Mouse (Mus musculus): ENCODE results near the gene Sirt7.
A peak's percentile ranks its signal among the peaks of the same experiment; 100 is the strongest.

Sirt7 gene

GRCm38 (mm10) chr11:120581490-120582267 is 43.4 kb downstream of the Sirt7 start, which contains the start of gene Arhgdia:
Gene Arhgdia (minus strand): TSS chr11:120581624.
- peak; percentile 83 for DNase-seq (ENCODE audit: low read depth)

- DNase-seq (ENCODE audit: low read depth), result peak; percentile 32
These were observed 44.1 kb downstream of the Sirt7 start for GRCm38 (mm10) chr11:120580871-120581331.

GRCm38 (mm10) chr11:120580190-120580589 is 44.9 kb downstream of the Sirt7 start:
- DNase-seq (ENCODE audit: low read depth), result peak; percentile 39

- DNase-seq (ENCODE audit: low read depth), result peak; percentile 68
These were observed 45.5 kb downstream of the Sirt7 start for GRCm38 (mm10) chr11:120579316-120580107.

GRCm38 (mm10) chr11:120578694-120579243 is 46.3 kb downstream of the Sirt7 start:
- no peak for DNase-seq (ENCODE audit: low read depth)

DNA sequence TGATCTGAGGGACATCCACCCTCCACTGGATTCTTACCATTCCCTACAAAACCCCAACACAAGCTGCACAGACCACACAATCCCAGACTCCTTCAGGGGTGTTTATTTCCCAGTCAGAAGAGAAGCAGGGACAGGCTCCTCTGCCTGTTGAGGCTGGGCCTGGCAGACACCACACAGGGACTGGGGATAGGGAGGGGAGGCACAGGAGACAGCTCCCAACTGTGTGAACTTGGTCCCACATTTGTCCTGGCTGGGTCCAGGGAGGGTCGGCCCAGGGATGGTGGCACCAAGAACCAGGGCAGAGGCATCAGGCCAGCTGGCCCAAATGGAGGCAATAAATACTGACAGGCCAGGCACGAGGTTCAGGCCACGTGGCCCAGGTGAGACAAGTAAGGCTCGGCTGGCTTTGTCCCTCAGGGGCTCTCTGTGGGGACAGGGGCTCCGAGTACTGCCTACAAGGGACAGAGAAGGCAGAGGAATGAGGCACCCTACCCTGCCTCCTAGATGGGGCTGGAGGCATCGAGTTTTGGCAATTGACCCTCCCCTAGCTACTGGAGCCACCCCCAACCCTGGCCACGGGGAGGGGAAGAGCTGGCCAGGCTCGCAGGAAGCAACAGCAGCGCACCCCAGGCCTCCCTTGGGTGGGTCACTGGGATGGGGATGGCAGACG is 46.9 kb downstream of the Sirt7 start:
- DNase-seq (ENCODE audit: low read depth), result no peak

- DNase-seq (ENCODE audit: low read depth), result peak; percentile 80
These were observed 47.6 kb downstream of the Sirt7 start for GRCm38 (mm10) chr11:120577211-120578023.

- DNase-seq (ENCODE audit: low read depth), result no peak
These were observed 48.6 kb downstream of the Sirt7 start for GRCm38 (mm10) chr11:120576365-120576981.

DNA sequence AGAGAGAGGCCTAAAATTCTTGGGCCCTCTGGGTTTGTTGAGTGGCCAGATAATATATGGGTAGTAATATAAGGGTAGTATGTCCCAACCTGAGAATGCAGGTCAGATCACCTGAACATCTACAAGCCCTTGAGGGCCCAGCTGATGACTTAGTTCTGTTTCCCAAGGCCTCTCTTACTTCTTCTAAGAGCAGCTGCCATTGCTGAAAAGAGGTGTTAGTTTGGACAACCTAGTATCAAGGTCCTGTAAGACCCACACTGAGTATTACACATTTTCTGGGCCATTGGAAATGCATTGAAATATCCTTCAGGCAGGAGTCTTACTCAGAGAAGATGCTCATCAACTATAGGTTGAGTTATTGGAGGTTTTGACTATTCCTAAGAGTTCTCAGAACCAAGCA is 49.1 kb downstream of the Sirt7 start:
- DNase-seq (ENCODE audit: low read depth), result no peak

GRCm38 (mm10) chr11:120575046-120575445 is 50.0 kb downstream of the Sirt7 start:
- DNase-seq (ENCODE audit: low read depth), result no peak

DNA sequence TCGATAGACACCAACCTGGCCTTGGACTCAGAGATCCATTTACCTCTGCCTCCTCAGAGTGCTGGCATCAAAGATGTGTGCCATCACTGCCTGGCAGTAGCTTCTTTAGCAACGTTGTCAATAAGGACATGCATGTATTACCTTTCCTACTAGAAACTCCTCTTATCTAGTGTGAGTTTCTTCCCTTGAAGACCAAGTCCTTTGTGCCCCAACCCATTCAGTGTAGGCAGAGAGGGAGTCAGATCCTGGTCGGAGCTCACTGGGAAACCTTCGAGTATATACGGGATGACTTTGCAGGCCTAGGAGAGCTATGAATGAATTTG is 50.8 kb downstream of the Sirt7 start:
- DNase-seq (ENCODE audit: low read depth), result peak; percentile 35

DNA sequence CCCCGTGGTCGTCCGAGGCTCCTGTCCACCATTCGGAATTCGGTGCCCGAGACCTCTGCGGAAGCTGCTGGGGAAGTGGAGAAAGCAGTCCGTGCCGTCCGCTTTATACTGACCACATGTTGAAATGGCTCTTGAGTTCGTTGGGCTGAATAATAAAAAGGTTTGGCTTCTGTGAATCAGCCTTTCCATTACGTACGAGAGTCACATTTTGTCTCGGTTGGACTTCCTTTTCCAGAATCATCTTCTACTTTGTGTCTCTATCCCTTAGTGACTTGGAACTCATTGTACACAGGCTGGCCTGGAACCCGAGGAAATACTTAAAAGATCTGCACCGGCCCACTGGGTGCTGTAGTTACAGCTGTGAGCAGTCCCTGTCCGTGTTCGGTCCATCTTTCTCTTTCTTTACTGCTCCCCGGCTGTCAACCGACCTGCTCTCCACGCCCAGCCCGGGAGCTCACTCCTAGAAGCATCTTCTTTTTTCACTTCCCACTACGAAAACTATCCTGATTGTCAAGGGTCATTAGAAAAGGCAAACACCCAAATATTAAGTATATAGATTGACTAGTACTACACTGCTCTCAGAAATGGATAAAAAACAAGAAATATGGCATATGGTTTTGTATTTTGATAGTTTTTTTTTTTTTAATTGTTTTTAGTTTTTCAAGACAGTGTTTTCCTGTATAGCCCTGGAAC is 51.3 kb downstream of the Sirt7 start:
- DNase-seq (ENCODE audit: low read depth), result no peak

DNA sequence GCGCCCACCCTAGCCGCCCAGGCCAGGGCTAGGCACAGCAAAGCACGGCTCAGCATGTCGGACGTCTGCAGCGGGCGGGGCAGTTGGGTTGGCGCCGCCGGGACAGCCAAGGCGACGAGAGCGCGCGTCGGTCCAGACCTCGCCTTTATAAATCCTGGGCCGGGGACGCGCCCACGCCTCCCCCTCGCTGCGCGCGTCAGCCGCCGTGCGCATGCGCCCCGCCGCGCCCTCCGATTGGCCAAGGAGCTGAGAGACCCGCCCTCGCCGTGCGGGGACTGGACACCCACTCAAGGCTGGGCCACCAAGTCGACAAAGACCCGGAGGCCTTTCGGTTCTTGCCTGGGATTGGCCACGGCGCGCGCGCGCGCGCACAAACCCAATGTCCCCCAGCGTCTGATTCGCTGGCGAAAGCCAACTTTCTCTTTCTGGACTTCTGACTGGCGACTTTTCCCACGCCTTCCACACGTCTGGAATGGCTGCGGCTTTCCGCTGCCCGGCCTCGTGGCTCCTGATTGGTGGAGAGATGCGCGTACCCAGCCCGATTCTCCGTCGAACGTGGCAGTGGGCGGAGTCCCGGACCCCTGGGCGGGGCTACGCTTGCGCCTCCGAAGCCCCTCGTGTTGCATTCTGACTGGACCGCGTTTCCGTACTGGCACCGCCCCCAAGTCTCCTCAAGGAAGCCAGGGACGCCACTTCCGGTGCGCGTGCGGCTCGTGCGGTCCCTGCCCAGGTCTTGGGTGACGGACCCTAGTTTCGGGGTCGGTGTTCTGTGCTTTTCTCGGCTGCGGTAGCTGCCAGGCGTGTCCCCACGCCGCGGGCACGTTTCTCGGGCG is 52.1 kb downstream of the Sirt7 start, which contains the start of gene P4hb:
P4hb (minus strand) TSS at position 502 of the 833 bp plus-strand sequence.
- DNase-seq (ENCODE audit: low read depth), result peak; percentile 100

- peak; percentile 38 for DNase-seq (ENCODE audit: low read depth)
These were observed 52.7 kb downstream of the Sirt7 start for GRCm38 (mm10) chr11:120572417-120572751.

DNA sequence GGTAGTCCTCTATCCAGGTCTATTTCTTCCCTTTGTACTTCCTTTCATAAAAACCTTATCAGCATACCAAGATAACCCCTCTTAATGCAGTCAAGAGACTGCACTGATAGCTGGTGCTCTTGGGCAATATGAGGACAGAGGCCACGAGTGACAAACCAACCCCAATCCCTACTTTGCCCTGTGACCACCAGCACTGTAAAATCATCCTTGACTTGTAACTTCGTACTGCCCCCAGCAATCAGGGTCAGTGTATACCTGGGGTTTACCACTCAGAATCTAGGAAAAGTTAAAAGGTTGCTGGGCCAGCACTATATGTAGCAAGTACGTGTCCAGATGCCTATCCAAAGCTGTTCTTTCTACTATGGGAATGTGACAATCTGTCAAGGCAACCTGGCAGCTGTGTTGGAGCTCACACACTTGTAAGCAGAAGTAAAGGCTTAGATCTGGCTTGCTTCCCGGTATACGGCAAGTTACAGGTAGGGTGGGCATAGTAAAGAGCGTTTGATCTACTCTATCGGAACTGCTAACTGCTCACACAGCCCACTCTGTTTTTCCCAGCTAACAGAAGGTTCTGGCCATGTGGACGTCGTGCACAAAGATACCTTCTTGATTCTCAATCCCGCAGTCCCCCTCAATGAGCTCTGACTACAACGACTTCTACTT is 53.2 kb downstream of the Sirt7 start:
- no peak for DNase-seq (ENCODE audit: low read depth)

GRCm38 (mm10) chr11:120571122-120571521 is 53.9 kb downstream of the Sirt7 start:
- peak; percentile 75 for DNase-seq (ENCODE audit: low read depth)

Data from 416B (cell line).